Mouse (Mus musculus): ENCODE measurements at regions not wholly inside any gene's neighbourhood (a gene's known extent, or its start where the extent isn't known, plus 50 kb on each side); places are given as distances from the start of the nearest gene placed in this dataset.
A peak's percentile ranks its signal among the peaks of the same experiment; 100 is the strongest.

DNA sequence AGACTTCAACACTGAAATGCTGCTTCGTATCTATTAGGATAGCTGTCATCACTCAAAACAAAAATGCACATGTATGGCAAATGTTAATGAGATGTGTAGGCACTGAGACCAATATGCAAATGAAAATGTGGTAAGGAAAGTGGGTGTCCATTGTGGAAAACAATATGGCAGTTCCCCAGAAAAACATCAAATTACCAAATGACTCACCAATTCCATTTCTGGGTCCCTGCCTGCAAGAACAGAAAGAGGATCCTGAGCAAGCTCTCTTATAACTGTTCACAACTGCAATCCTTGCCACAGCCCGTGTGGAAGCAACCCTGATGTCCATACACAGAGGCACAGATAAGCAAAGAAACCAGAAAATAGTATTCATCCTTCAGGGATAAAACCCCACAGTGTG is 442.0 kb downstream of the Defb40 start:
- ATAC-seq (ENCODE audit: insufficient number of reproducible peaks, low FRiP score, low TSS enrichment) = no peak

DNA sequence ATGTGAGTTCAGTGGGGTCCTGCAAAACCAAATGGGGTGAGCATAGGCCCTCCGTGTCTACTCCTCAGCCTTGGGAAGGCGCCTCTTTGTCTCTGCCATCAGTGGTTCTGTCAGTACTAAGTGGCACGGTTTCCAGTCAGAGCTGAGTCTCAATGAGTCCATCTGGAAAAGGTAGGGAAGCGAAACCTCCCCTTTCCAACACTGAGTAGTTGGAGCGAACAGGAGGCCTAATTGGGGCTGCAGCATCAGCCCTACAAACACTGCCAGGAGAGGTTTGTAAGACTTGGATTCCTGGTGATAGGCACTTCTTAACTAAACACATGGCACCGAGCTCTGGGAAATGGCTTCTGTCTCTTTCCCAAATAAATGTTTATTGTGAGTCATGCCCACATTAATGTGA is 449.9 kb downstream of the Defb40 start:
- ATAC-seq (ENCODE audit: insufficient number of reproducible peaks, low FRiP score, low TSS enrichment) = no peak

DNA sequence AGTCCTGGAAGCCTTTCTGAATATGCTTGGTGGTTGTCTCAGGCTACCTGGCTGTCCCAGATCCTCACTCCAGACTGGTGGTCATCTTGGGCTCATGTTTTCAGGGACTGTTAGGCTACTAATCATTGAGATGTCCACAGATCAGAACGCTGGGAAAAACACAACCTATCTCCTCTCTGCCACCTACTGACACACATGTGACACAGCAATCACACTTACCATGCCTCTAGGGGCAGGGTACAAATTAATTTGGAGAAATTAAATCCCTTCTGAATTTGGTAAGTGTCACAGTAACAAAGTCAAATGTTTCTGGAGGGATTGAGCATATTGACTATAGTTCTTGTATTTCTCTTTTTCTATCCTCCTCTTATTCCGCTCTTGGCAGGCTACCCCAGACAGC is 465.6 kb downstream of the Defb40 start:
- ATAC-seq (ENCODE audit: insufficient number of reproducible peaks, low FRiP score, low TSS enrichment) = no peak

DNA sequence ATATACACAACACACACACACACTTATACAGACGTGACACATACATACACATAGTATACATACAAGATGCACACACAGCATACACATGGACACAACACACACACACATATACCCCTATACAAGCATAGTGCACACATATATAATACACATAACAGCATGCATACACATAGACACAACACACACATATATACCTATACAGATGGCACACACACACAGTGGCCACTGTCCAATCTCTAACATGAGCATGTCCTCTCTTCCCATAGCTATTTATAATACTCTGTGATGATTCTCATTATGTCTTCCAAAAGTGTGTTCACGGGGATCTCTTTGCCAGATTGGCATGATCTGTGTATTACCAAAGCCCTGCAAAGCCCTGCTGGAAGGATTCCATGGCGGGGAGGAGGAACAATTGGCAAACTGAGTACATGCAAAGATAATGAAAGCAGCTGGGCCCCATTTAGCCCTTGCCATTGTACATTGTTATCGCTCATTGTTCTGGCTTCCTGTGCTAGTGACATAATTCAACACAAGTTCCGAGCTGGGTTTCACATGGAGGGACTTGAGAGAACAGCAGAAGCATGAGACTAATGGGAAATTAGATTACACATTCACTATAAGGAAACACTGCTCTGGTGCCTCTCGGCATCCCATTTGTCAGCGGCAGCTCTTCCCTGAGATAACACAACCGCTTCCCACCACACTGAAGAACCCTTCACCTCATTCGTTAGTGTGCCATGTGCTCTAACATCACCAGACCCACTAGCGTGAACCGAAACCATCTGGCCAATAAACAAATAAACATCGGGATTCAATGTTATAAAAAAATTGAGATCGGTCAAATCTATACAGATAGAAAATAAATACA is 471.7 kb downstream of the Defb40 start:
- no peak for ATAC-seq (ENCODE audit: insufficient number of reproducible peaks, low FRiP score, low TSS enrichment)

DNA sequence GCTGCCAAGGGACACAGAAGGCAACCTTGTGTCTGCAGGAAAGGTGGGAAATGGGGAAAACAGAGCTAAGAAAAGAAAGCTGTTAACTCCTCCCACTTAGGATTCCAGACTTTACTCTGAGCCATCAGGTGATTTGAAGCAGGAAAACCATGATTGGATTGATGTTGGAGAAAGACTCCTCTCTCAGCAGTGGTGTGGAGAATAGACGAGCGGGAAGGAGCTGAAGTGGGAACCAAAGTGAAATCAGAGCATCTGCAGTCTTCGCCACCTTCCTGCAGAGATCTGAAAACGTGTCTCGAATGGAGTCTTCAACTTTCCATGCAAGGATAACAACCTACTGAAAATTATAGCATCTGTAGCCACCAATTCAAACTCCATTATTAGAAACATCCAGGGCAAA is 487.4 kb downstream of the Defb40 start:
- ATAC-seq (ENCODE audit: insufficient number of reproducible peaks, low FRiP score, low TSS enrichment) = no peak

DNA sequence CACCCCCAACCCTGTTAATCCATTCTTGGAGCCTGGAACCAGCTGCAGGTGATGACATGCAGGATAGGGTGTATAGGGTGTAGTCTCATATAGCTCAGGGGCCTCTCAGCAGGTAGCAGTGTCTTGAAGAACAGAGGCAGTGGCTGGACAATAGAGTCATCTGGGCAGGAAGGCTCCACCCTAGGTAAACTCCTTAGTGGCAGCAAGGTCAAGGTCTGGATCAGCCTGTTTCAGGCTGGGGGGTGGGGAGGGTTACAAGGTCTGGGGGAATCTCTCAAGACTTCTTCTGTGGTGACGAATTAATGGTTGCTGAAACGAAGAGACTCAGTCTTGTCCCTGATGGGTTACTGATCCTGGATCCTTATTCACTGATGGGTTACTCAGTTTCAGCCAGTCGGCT is 498.0 kb downstream of the Defb40 start:
- ATAC-seq (ENCODE audit: insufficient number of reproducible peaks, low FRiP score, low TSS enrichment) = no peak

DNA sequence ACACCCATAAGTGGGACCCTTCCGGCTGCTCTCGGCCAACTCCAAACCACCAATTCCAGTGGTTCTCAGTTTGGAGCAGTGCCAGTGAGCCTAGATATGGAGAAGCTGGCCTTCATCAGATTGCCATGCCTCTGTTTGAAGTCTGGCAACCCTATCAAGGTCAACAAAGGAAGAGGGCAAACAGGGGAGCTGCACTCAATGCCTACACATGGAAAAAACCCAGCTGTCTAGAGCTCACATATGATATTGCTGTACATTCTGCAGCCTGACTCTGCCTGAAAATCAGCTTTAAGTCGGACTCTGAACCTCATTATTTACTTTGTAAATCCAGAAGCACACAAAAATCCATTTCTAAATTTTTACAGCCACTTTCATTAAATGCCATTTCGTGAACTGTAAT is 499.9 kb downstream of the Defb40 start:
- no peak for ATAC-seq (ENCODE audit: insufficient number of reproducible peaks, low FRiP score, low TSS enrichment)

DNA sequence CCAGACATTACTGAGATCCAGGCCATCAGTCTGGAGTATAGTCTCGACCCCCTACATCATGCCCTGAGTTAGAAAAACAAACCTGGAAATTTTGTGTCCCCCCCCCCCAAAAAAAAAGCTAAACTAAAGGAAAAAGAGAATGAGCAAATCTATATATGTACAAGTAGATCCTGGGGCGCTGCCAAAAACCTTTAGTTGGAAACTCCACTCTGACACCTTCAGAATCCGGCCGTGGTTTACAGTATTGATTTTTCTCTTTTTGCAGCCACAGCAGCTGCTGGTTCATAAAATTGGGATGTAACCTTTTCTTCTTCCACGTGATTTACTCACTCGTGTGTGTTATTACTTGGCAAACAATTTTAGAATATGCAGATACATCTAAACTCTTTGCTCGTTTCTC is 510.5 kb downstream of the Defb40 start:
- no peak for ATAC-seq (ENCODE audit: insufficient number of reproducible peaks, low FRiP score, low TSS enrichment)

DNA sequence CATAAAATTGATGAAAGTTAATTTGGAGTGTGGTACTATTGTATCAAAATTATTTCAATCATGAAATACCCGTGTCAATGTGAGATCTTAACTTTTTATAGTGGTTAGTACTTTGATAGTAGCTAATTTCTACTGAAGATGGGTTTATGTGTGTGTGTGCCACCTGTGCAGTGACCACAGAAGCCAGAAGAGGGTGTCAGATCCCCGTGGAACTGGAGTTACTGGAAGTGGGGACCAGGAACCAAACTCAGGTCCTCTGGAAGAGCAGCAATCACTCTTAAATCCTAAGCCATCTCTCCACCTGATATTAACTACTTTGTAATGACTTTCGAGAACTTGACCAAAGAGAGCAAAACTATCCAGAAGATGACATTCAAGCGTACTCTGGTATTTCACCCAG is 517.4 kb downstream of the Defb40 start:
- ATAC-seq (ENCODE audit: insufficient number of reproducible peaks, low FRiP score, low TSS enrichment) = no peak

DNA sequence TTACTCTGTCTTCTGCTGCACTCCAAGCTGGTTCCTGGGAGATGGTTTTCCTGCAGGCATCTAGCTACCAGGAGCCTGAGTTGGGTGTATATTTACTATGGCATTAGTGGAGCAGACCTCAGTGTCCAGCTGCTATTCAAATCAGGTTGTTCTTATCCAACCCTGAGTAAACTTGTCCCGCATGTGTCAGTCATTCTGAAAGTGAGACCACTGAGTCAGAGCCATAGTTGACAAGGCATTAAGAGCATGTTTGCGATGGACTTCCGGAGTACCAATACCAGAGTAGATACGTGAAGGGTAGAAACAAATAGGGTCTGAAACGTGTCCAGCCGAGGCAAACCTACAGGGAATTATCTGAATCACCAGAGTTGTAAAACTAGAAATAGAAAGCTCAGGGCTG is 520.6 kb downstream of the Defb40 start:
- no peak for ATAC-seq (ENCODE audit: insufficient number of reproducible peaks, low FRiP score, low TSS enrichment)

DNA sequence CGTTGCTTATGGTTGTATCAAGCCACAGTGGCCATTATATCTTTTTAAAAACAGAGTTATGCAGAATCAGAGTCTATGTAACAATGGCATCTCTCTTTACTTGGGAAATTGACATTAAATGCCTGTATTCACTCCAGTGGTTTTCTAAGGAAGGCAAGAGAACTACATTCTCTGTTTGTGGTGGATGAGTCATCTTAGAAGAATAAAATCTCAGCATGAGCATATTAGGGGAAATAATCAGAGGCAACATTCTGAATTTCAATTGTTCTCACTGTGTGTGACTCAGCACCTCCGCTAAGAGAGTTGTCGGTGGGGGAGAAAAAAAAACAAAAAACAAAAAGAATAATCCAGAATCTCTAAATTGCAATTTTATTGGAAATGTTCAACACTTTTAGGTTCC is 529.0 kb downstream of the Defb40 start:
- ATAC-seq (ENCODE audit: insufficient number of reproducible peaks, low FRiP score, low TSS enrichment) = no peak

DNA sequence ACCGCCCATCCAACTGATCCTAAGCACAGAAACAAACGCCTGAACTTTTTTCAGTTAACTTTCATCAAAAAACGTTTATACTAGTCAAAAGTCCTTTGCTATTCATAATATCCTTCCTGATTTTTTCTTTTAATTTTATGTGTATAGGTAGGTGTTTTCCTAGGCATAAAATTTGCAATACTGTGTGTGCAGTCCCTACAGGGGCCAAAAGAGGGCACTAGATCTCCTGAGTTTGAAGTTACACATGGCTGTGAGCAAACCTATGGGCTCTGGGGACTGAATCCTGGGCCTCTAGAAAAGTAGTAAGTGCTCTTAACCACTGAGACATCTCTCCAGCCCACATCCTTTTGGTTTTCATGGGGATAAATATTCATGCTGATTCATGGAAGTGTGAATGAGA is 535.8 kb downstream of the Defb40 start:
- ATAC-seq (ENCODE audit: insufficient number of reproducible peaks, low FRiP score, low TSS enrichment) = no peak

DNA sequence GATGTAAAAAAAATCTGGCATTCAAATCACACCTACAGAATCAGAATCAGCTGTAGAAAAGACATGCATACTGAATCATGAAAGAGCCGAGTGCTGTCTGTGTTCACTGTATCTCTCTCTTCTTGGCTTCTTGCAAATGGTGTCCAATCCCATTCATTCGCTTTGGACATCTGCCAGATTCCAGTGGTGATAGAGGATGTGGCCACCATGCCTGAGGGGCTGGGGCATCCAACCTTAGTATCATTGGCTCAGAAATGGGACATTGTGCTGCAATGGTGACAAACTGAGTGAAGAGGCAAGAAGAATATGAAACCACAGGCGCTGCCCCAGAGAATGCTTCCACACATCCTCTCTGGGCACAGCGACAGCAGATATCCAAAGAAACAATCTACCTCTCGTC is 555.2 kb downstream of the Defb40 start:
- ATAC-seq (ENCODE audit: insufficient number of reproducible peaks, low FRiP score, low TSS enrichment) = no peak

DNA sequence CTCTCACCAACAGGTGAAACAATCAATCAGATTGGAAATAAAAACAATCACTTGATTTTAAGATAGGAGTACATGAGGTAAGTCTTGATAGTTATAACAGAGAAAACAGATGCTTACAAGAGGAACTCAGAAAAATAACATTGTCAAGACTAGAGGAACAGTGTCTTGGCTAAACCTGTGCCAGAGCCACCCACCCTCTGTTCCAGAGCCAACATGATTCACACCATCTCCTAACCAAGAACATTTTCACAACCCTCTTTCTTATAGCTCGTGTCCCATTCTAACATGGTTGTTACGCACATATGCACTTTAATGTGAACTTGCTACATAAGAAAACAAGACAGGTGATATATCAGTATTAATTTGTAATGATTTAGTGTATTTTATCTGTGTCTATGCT is 565.6 kb downstream of the Defb40 start:
- ATAC-seq (ENCODE audit: insufficient number of reproducible peaks, low FRiP score, low TSS enrichment) = no peak

DNA sequence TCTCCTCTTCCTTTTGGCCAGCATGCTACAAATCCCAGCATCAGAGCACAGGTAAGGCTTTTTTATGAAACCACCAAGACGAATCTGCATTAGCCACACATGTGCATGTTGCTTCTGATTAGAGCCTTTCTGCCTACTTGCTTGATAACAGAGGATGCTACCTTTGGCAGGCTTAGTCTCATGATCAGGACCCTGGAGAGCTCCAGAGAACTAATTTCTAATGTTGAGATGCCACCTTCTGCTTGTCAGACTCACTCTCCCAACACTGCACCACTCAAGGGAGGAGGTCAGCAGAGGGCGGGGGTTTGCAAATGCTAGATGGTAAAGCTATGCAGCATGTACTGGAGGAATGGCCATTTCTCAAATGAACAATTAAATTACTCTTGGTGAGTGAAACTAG is 571.6 kb downstream of the Defb40 start:
- ATAC-seq (ENCODE audit: insufficient number of reproducible peaks, low FRiP score, low TSS enrichment) = no peak

DNA sequence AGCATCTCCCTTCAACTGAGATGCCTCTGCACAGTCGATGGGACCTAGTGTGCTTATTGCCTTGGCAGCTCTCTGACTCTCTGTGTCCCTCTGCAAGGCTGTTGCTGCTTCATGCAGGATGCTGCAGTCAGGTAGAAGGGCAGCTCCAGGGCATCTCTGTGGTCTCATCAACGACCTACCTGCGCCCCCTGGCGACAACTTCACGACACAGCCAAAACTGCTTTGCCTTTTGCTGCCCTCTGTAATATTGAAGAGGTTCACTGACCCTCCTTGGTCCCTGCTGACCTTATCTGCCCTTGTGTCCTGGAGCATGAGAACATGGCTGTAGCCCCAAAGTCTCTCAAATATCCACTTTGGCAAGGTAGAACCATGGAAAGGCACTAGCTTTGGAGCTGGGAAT is 589.7 kb downstream of the Defb40 start:
- peak; percentile 46; the same call in 1 of the 2 replicates for ATAC-seq (ENCODE audit: insufficient number of reproducible peaks, low FRiP score, low TSS enrichment)

DNA sequence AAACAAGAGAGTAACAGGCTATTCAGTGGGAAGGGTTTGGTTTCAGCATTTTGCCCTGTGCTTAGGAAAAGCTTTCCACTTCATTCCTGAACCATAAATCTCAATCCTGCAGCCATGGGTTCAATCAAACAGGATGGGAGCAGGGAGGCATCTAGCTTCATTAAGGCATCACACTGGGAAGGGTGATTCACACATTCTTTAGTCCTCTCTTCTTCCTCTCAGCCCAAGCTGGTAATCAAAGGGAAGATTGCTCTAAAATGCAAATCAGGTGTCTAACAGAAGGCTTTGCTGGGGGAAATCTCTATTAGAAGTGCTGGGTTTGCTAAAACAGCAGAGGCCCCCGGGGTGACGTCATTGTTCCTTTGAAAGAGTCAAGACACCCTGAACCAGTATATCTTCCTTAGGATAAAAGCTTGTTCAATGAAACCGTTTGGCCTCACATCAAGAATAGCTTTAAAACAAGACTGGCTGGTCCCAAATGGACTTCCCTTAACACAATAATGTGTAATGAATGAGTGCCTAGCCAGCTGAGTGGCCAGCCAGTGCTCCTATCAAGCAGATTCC is 596.4 kb downstream of the Defb40 start:
- no peak for ATAC-seq (ENCODE audit: insufficient number of reproducible peaks, low FRiP score, low TSS enrichment)

DNA sequence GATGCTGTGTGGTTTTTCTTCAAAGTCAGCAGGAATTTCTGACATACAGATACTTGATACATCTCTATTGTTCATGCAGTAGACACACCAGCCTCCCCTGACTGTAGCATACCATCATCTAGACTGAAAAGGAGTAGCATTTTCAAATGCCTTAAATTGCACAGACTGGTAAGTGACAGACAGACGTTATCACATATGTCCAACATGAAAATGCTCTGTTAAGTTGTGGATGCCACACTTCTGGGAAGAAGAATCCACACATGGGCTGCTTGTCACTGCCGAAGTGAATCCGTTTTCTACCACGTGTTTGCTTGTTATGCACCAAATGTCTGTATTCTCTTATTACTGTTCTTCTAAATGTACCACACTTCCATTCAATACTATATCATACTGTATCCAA is 629.3 kb downstream of the Defb40 start:
- no peak for ATAC-seq (ENCODE audit: insufficient number of reproducible peaks, low FRiP score, low TSS enrichment)

DNA sequence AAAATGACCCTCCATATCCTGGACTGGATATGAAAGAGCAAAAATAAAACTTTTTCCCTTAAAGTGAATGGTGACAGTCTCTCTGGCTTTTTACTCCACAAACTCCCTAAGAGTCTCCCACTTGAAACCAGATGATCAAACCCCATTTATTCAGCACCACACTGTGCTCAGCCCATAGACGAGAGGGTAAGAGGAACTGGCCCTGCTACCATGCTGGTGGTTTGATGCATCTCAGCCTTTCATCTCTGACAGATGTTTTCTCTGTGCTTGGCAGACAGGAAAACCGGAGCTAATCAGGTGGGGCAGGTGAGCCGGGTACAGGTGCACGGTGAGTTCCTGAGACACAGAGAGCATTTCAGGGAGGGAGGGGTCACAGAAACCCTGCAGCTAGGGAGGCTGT is 631.8 kb downstream of the Defb40 start:
- ATAC-seq (ENCODE audit: insufficient number of reproducible peaks, low FRiP score, low TSS enrichment) = no peak

DNA sequence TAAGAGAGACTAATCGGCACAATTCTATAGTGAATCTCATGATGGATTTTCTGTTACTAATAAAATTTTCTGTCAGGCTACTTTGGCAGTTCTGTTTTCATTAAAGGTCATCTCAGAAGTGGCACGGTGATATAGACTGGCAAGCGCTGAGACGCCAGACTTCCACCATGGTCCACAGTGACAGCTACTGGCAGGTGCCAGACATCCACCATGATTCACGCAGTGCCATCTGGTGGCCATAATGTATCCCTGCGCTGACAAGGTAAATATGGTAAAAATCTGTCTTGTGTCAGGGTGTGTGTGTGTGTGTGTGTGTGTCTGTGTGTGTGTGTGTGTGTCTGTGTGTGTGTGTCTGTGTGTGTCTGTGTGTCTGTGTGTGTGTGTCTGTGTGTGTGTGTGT is 632.7 kb downstream of the Defb40 start:
- peak; percentile 69; the same call in 1 of the 2 replicates for ATAC-seq (ENCODE audit: insufficient number of reproducible peaks, low FRiP score, low TSS enrichment)

DNA sequence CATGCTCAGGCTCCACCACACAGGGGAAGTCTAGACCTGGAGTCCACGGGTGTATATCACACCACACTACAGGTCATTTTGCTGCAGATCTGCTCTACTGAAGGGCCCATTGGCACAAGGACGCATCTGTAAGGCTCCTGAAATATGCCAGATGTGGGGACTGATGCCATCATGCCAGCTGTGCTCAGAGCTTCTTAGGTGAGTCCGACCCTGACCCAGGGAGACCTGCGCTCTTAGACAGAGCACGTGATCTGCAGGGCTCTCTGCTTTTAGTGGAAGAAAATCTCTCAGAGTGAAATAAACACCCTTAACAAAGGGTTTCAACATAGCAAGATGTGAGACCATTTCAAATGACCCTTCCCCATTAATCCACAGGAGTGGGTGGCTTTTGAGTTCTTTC is 633.2 kb downstream of the Defb40 start:
- ATAC-seq (ENCODE audit: insufficient number of reproducible peaks, low FRiP score, low TSS enrichment) = no peak

DNA sequence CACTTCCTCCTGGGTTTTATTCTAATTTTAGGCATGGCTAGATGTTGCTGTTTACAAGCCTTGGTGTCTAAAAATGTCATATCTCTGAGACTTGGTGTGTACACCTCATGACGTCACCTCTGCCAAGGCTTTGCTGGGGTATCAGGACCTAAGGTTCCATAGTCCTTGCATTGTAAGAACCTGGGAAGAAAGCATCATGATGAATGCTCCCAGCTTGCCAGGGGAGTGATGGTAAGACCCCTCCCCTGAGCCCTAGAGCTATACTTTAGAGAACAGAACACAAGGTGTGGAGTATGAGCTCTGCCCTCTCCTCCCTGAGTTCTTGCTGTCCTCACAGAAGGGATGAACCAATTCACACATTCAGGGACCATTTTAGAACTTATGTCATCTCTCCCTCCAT is 642.5 kb downstream of the Defb40 start:
- ATAC-seq (ENCODE audit: insufficient number of reproducible peaks, low FRiP score, low TSS enrichment) = no peak
